Mouse (Mus musculus): ENCODE data around the gene Igsf10. TPM values are rescaled to one million over a fixed set of nuclear protein-coding genes. Genes with fewer than 3 reads are reported as not detected.

The Igsf10 gene
- polyA plus RNA-seq, 1 experiment from 2014 or later, result 3.3 TPM

GRCm38 (mm10) chr3:59360102-59360501 is 15.9 kb upstream of the Igsf10 start:
- H3K4me1 ChIP-seq (replicated peaks; ENCODE audit: control insufficient read depth, insufficient read depth, low read length), result no peaks in the 10 kb centered on the region
- no peak for TF ChIP-seq CTCF (IDR thresholded peaks at IDR 0.05; ENCODE audit: low read depth)
- ATAC-seq, result no peak

DNA sequence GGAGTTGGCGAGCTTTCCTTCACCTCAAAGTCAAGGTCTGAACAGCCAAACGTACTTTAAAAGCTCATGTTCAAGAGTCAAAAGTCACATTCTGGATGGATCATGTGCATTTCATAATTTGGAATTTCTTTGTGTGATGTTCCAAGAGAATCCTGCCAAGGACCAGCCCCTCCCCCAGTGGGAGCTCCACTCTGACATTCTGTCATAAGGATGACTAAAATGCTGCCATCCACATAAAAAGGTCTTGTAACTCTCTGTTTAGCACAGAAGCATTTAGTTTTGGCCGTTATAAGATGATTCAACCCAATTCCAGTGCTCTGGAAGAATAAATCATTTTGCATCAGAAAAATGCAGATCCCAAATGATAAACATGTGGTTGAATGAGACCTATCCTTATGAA is 10.0 kb upstream of the Igsf10 start:
- no peak overlapping the region for H3K9ac ChIP-seq (ENCODE audit: low read depth, low read length)
- no peak for TF ChIP-seq CTCF (IDR thresholded peaks at IDR 0.05; ENCODE audit: low read depth)
- H3K4me3 ChIP-seq (ENCODE audit: low read depth, low read length), result no peak overlapping the region
- no peaks in the 10 kb centered on the region for H3K4me1 ChIP-seq (replicated peaks; ENCODE audit: control insufficient read depth, insufficient read depth, low read length)
- H3K9me3 ChIP-seq (ENCODE audit: control insufficient read depth), result no peaks in the 10 kb centered on the region
- 88% methylated on average over 3 of the region's 3 CpGs for WGBS
- no peaks in the 10 kb centered on the region for H3K36me3 ChIP-seq (ENCODE audit: control insufficient read depth, insufficient read depth)
- no peak for ATAC-seq
- H3K27ac ChIP-seq (ENCODE audit: low read depth, low read length), result no peak overlapping the region
- no peak overlapping the region for H3K4me2 ChIP-seq (replicated peaks; ENCODE audit: low read depth)
- no peaks in the 10 kb centered on the region for H3K27me3 ChIP-seq (replicated peaks; ENCODE audit: control insufficient read depth, insufficient read depth, low read length)

More at GRCm38 (mm10) chr3:59360102-59360501, 15.9 kb upstream of the Igsf10 start:
- Histone ChIP-seq H3K27ac (ENCODE audit: low read depth, low read length) (no peak overlapping the region), H3K9me3 (ENCODE audit: control insufficient read depth) (no peaks in the 10 kb centered on the region), H3K4me2 (replicated peaks; ENCODE audit: low read depth) (no peak overlapping the region), H3K36me3 (ENCODE audit: control insufficient read depth, insufficient read depth) (no peaks in the 10 kb centered on the region), H3K9ac (ENCODE audit: low read depth, low read length) (no peak overlapping the region), H3K27me3 (replicated peaks; ENCODE audit: control insufficient read depth, insufficient read depth, low read length) (no peaks in the 10 kb centered on the region), H3K4me3 (ENCODE audit: low read depth, low read length) (no peak overlapping the region)

DNA sequence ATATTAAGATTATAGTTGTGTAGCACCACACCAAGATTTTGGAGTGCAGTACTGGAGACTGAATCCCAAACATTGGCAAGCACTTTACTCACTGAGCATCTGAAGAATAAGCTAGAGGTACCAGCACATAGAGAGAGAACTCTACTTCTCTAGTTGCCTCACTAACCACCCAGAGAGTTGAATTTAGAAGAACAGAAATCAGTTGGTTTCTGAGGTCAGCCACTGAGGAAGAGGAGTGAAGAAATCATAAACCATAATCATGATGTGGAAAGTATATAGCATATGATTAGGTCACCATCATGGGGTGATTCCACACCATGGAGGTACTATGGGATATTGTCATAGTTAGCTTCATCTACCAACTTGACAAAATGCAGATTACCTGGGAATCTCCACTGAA is 7.6 kb upstream of the Igsf10 start:
- H3K27ac ChIP-seq (ENCODE audit: low read depth, low read length), result no peak overlapping the region
- no peaks in the 10 kb centered on the region for H3K27me3 ChIP-seq (replicated peaks; ENCODE audit: control insufficient read depth, insufficient read depth, low read length)
- TF ChIP-seq CTCF (IDR thresholded peaks at IDR 0.05; ENCODE audit: low read depth), result no peak
- H3K36me3 ChIP-seq (ENCODE audit: control insufficient read depth, insufficient read depth), result no peaks in the 10 kb centered on the region
- H3K9me3 ChIP-seq (ENCODE audit: control insufficient read depth), result no peaks in the 10 kb centered on the region
- no peaks in the 10 kb centered on the region for H3K4me1 ChIP-seq (replicated peaks; ENCODE audit: control insufficient read depth, insufficient read depth, low read length)
- H3K9ac ChIP-seq (ENCODE audit: low read depth, low read length), result no peak overlapping the region
- no peak overlapping the region for H3K4me2 ChIP-seq (replicated peaks; ENCODE audit: low read depth)
- H3K4me3 ChIP-seq (ENCODE audit: low read depth, low read length), result no peak overlapping the region
- no peak for ATAC-seq

DNA sequence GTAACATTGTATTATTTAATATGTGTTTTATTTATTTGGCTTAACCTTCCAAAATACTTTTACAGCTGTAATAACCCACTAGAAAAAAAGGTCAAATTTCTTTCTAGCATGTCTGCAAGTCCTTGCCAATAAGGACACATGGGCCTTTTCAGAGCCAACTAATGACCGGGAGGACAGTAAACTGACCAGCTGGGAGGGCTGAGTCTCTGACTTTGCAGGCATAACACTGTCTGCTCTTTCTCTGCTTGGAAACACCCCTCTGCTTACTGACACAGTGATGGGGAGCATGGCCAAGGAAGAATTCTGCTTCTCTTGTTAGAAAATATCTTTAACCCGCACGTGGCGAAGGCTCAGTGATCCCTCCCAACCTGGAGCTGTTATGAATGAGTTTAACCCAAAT is 1.2 kb downstream of the Igsf10 start:
- Histone ChIP-seq H3K4me3 (ENCODE audit: low read depth, low read length) (peak overlapping the region; percentile 62; the same call in 1 of the 2 replicates), H3K27me3 (replicated peaks; ENCODE audit: control insufficient read depth, insufficient read depth, low read length) (no peaks in the 10 kb centered on the region), H3K9ac (ENCODE audit: low read depth, low read length) (no peak overlapping the region), H3K27ac (ENCODE audit: low read depth, low read length) (no peak overlapping the region), H3K9me3 (ENCODE audit: control insufficient read depth) (no peaks in the 10 kb centered on the region), H3K4me1 (replicated peaks; ENCODE audit: control insufficient read depth, insufficient read depth, low read length) (no peaks in the 10 kb centered on the region), H3K36me3 (ENCODE audit: control insufficient read depth, insufficient read depth) (no peaks in the 10 kb centered on the region), H3K4me2 (replicated peaks; ENCODE audit: low read depth) (peak overlapping the region; percentile 81)
- 62% methylated on average over 4 of the region's 4 CpGs for WGBS
- no peak for ATAC-seq
- TF ChIP-seq CTCF (IDR thresholded peaks at IDR 0.05; ENCODE audit: low read depth), result no peak

DNA sequence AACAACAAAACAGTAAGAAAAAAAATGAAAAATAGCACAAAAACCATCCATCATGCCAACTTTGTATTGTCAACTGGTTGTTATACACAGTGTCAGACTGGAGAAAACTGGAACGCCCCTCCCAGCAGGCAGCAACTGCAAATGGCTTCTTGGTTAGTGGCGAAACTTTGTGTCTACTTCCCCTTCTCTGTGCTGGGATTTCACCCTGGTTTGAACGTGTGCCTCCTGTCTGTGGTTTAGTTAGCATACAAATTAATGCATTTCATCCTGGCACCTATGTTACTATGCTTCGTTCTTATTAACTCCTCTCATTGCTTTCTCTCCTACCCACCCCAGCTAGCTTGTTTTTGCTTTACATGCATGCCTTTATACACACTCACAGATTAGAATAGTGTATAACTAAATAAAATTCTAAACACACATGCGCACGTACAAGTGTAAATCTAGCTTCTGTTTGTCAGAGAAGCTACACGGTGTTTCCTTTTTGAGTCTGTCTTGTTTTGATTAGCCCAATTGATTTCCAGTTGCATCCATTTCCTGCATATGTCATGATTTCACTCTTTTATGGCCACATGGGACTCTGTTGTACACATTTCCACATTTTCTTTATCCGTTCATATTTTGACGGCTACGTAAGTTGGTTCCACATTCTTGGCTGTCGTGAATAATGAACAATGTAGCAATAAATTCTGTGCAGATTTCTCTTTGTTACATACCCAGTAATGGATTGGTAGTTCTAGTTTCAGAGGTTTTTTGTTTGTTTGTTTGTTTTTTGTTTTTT is 2.4 kb downstream of the Igsf10 start:
- Histone ChIP-seq H3K4me2 (replicated peaks; ENCODE audit: low read depth) (peak overlapping the region; percentile 1; the same call in 1 of the 2 replicates), H3K27ac (ENCODE audit: low read depth, low read length) (no peak overlapping the region), H3K9me3 (ENCODE audit: control insufficient read depth) (no peaks in the 10 kb centered on the region), H3K4me3 (ENCODE audit: low read depth, low read length) (no peak overlapping the region), H3K36me3 (ENCODE audit: control insufficient read depth, insufficient read depth) (no peaks in the 10 kb centered on the region), H3K9ac (ENCODE audit: low read depth, low read length) (no peak overlapping the region), H3K4me1 (replicated peaks; ENCODE audit: control insufficient read depth, insufficient read depth, low read length) (no peaks in the 10 kb centered on the region), H3K27me3 (replicated peaks; ENCODE audit: control insufficient read depth, insufficient read depth, low read length) (no peaks in the 10 kb centered on the region)
- no peak for ATAC-seq
- WGBS, result 71% methylated on average over 11 of the region's 11 CpGs
- no peak for TF ChIP-seq CTCF (IDR thresholded peaks at IDR 0.05; ENCODE audit: low read depth)

DNA sequence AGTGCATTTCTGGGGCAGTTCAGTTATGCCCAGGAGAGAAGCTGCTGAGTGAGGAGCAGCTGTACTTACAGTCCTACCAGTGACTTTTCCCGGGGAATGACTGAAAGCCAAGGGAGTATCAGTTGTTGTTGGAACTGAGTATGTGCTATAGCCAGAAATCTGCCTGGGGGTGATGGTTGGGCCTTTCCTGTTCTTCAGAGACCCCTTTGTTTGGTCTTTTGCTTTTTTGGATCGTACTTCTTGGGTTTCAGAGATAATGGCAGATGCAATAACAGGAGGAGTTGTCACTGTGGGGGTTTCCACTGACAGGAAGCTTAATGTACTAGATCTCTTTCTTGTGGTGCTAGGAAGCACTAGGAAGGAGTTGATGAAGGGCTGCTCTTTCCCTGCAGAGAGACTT is 15.7 kb downstream of the Igsf10 start:
- H3K9ac ChIP-seq (ENCODE audit: low read depth, low read length), result no peak overlapping the region
- H3K4me1 ChIP-seq (replicated peaks; ENCODE audit: control insufficient read depth, insufficient read depth, low read length), result no peaks in the 10 kb centered on the region
- no peak overlapping the region for H3K4me3 ChIP-seq (ENCODE audit: low read depth, low read length)
- H3K4me2 ChIP-seq (replicated peaks; ENCODE audit: low read depth), result no peak overlapping the region
- no peak for TF ChIP-seq CTCF (IDR thresholded peaks at IDR 0.05; ENCODE audit: low read depth)
- no peak for ATAC-seq
- no peaks in the 10 kb centered on the region for H3K9me3 ChIP-seq (ENCODE audit: control insufficient read depth)
- WGBS, result 85% methylated on average over 2 of the region's 2 CpGs
- H3K36me3 ChIP-seq (ENCODE audit: control insufficient read depth, insufficient read depth), result 0 out of 2 replicates have a peak, but pooled peaks cover 10% of the 10 kb centered on the region
- H3K27ac ChIP-seq (ENCODE audit: low read depth, low read length), result no peak overlapping the region
- no peaks in the 10 kb centered on the region for H3K27me3 ChIP-seq (replicated peaks; ENCODE audit: control insufficient read depth, insufficient read depth, low read length)

All from intestine, postnatal 0 days (tissue).